Mouse (Mus musculus): ENCODE results near the gene Arhgap27.

DNA sequence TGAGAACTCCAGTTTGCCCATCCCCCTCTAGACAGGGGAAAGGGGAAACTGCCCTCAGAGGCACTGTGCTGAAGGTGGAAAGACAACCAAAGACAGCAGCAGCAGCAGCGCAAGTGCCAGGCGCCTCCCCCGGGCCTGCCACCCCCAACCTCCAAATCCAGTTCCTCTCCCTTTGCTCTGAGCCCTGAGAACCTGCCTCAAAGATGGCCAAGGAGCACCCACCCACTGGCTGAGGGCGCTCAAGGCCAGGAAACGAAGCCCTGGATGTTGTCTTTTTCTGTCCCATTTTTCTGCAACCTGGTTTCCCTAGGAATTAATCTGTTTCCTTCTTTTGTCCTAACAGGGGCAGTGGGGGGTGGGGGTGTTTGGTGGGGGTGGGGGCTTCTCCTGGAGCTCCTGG is 843 bp upstream of the Arhgap27 start:
- TF ChIP-seq CTCF (IDR thresholded peaks at IDR 0.05; ENCODE audit: control insufficient read depth, insufficient read depth, low read length) (no peak), POLR2A (IDR thresholded peaks at IDR 0.05; ENCODE audit: borderline replicate concordance, control insufficient read depth, low read depth, low read length) (no peak)
